ENCODE assay signal across 15 mouse cellular contexts in genomic region chr2:179555928-179556327, GRCm38 (mm10).
"Had no signal": no experiment of that assay in that cellular context is flagged by ENCODE, and none has a peak within 500 bp of the region (broad histone marks: within the 10 kb centered on the region; RNA-seq: fewer than 3 reads in every experiment).

No protein-coding gene starts in this region.

- H3K9me3 ChIP-seq: limb, embryonic 15.5 days; liver, embryonic 12.5 days; midbrain, embryonic 12.5 days; stomach, embryonic 15.5 days had no signal

- H3K4me1 ChIP-seq: limb, embryonic 15.5 days; liver, embryonic 12.5 days; stomach, embryonic 15.5 days had no signal

- ATAC-seq: liver, embryonic 12.5 days; midbrain, embryonic 16.5 days had no signal

- H3K27me3 ChIP-seq: liver, embryonic 12.5 days; midbrain, embryonic 12.5 days; stomach, embryonic 15.5 days had no signal

- H3K9ac ChIP-seq: limb, embryonic 15.5 days; liver, embryonic 12.5 days; lung, embryonic 14.5 days; midbrain, embryonic 12.5 days; stomach, embryonic 15.5 days had no signal

- H3K4me2 ChIP-seq: limb, embryonic 15.5 days; liver, embryonic 12.5 days; lung, embryonic 14.5 days; midbrain, embryonic 12.5 days; stomach, embryonic 15.5 days had no signal

- DNase-seq: kidney, adult 9 months; kidney, postnatal 36 days; lung, embryonic 14.5 days; lung, postnatal 10 days; lung, postnatal 4 days; right cerebral cortex, postnatal 14 days; thymus, adult 2 months; thymus, postnatal 25 days had no signal

- H3K4me3 ChIP-seq: left cerebral cortex, adult 2 months; limb, embryonic 15.5 days; liver, embryonic 12.5 days; midbrain, embryonic 12.5 days; stomach, embryonic 15.5 days had no signal

- H3K27ac ChIP-seq: kidney, postnatal 0 days; left cerebral cortex, adult 2 months; limb, embryonic 15.5 days; liver, embryonic 12.5 days; midbrain, embryonic 12.5 days; stomach, embryonic 15.5 days had no signal

- H3K36me3 ChIP-seq: limb, embryonic 15.5 days; liver, embryonic 12.5 days; midbrain, embryonic 12.5 days; stomach, embryonic 15.5 days had no signal
